Mouse (Mus musculus): ENCODE measurements around the gene Bscl2.

GRCm38 (mm10) chr19:8850402-8850901, 13.2 kb downstream of the Bscl2 start, which contains the start of gene Lrrn4cl:
- no peak for TF ChIP-seq CTCF (IDR thresholded peaks at IDR 0.05; ENCODE audit: insufficient read depth, low read depth, low read length)
- no peak for TF ChIP-seq POLR2A (IDR thresholded peaks at IDR 0.05; ENCODE audit: insufficient read depth, low read depth, low read length)
